Mouse (Mus musculus) heart, embryonic 13.5 days (tissue): ENCODE results near the gene Drg1. TPM values are rescaled to one million over a fixed set of nuclear protein-coding genes. Genes with fewer than 3 reads are reported as not detected.
A peak's percentile ranks its signal among the peaks of the same experiment; 100 is the strongest.
"Not testable (repeated sequence)": the region's sequence is repeated elsewhere in the genome, so short reads cannot be mapped to it uniquely, and the experiment has no call there.

ENCODE experiments used
- ATAC-seq: fragments of 200-750 bp; cut with Nextera tagmentation; 2 replicates; pipeline ENCODE4 v1.8.0; 2017; ENCODE audit warnings: moderate TSS enrichment; ENCODE audit not compliant: insufficient number of reproducible peaks, low FRiP score, low TSS enrichment; ENCODE audit errors: extremely low read depth
- H3K27ac ChIP-seq: fragments of 300-500 bp; sonication (generic); replicated peaks from 2 replicates; pipeline ENCODE4 v1.5.1; 2015; ENCODE audit warnings: moderate library complexity, mild to moderate bottlenecking, inconsistent platforms
- H3K27me3 ChIP-seq: fragments of 300-500 bp; sonication (generic); replicated peaks from 2 replicates; pipeline ENCODE4 v1.6.1; 2015; ENCODE audit warnings: mild to moderate bottlenecking, inconsistent platforms
- H3K36me3 ChIP-seq: fragments of 300-500 bp; sonication (generic); 2 replicates; pipeline ENCODE4 v1.6.1; 2015; ENCODE audit warnings: mild to moderate bottlenecking, inconsistent platforms
- H3K4me1 ChIP-seq: fragments of 300-500 bp; sonication (generic); 2 replicates; pipeline ENCODE4 v1.6.1; 2015; ENCODE audit warnings: inconsistent platforms
- H3K4me2 ChIP-seq: fragments of 300-500 bp; sonication (generic); 2 replicates; pipeline ENCODE4 v1.6.1; 2015; ENCODE audit warnings: inconsistent platforms, mild to moderate bottlenecking, moderate library complexity
- H3K4me3 ChIP-seq: fragments of 300-500 bp; sonication (generic); 2 replicates; pipeline ENCODE4 v1.5.1; 2015; ENCODE audit warnings: moderate library complexity, mild to moderate bottlenecking, inconsistent platforms
- H3K9ac ChIP-seq: fragments of 300-500 bp; sonication (generic); 2 replicates; pipeline ENCODE4 v1.6.1; 2015; ENCODE audit warnings: inconsistent platforms, mild to moderate bottlenecking, moderate library complexity
- H3K9me3 ChIP-seq: fragments of 300-500 bp; sonication (generic); 2 replicates; pipeline ENCODE4 v1.6.1; 2016; ENCODE audit warnings: inconsistent platforms
- WGBS: fragments of 180-500 bp; shearing (Covaris S2); methylation state at CpG from one replicate; pipeline ENCODE4 v1.1.7; 2015; ENCODE audit warnings: mixed read lengths; 5-methylcytosine and 5-hydroxymethylcytosine counted together
- polyA plus RNA-seq: library from polyadenylated mRNA; unstranded; fragments of >200 nt; fragmentation: Nextera tagmentation; extraction: Ambion mirVana; gene quantifications from 2 replicates; pipeline ENCODE4 v1.2.1, GENCODE M21; 2015

Gene Drg1
- polyA plus RNA-seq, 1 experiment from 2014 or later: 159 TPM

DNA sequence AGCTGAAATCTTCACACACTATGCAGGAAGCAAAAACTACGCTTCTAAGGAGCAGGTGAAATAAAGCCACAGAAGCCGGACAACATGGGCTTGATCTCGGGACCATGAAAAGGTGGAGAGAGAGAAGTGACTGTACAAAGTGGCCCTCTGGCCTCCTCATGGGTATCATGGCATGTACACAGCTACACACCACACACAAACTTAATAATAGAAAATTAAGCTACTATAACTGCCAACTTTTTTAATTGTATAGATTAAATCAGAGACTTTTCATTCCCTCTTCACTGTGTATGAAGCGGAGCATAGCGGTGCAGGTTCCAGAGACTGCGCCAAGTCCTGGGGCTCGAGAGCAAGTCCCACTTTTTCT, 86.5 kb downstream of the Drg1 start:
- H3K27me3 ChIP-seq, H3K9ac ChIP-seq, H3K4me3 ChIP-seq, H3K4me2 ChIP-seq, ATAC-seq, H3K4me1 ChIP-seq, H3K27ac ChIP-seq: not testable (repeated sequence)
- 76% methylated on average over 7 of the region's 7 CpGs for WGBS
- Histone ChIP-seq H3K36me3 (peaks cover 10% of the 10 kb centered on the region), H3K9me3 (peaks cover 11% of the 10 kb centered on the region)

DNA sequence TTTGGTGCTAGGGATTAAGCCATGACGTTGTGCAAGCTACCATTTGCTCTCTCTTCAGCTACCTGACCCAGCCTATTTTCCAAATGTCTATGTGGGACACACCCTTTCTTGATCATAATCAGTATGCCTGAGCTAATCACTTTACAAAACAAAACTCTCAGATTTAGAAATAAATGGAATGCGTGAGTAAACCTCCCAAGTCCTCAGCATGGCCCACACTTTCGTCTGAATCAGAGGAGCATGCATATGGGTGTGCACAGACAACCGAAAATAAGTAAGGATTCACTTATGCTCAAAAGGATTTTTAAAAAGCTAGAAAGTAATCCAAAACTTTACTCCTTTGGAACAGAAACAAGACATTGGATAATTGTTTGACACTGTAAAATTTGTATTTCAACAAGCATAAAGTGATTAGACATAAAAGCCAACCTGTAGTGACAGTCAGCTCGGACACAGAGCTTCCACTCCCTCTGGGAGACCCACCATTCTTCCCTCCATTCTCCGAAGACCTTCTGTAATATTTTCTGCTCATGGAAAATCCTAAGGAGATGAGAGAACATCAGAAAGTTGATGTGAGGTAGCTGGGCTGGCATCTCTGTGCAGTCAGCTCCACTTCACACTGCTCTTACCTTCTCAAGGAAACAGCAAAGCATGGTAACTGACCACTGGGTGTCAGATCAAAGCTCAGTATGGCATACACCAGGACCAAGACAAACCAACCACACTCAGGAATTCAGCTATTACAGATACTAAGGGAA, 87.1 kb downstream of the Drg1 start:
- H3K9ac ChIP-seq, ATAC-seq, H3K4me2 ChIP-seq, H3K27me3 ChIP-seq, H3K4me3 ChIP-seq, H3K27ac ChIP-seq, H3K4me1 ChIP-seq: not testable (repeated sequence)
- Histone ChIP-seq H3K9me3 (peaks cover 11% of the 10 kb centered on the region), H3K36me3 (peaks cover 10% of the 10 kb centered on the region)
- 77% methylated on average over 6 of the region's 6 CpGs for WGBS

DNA sequence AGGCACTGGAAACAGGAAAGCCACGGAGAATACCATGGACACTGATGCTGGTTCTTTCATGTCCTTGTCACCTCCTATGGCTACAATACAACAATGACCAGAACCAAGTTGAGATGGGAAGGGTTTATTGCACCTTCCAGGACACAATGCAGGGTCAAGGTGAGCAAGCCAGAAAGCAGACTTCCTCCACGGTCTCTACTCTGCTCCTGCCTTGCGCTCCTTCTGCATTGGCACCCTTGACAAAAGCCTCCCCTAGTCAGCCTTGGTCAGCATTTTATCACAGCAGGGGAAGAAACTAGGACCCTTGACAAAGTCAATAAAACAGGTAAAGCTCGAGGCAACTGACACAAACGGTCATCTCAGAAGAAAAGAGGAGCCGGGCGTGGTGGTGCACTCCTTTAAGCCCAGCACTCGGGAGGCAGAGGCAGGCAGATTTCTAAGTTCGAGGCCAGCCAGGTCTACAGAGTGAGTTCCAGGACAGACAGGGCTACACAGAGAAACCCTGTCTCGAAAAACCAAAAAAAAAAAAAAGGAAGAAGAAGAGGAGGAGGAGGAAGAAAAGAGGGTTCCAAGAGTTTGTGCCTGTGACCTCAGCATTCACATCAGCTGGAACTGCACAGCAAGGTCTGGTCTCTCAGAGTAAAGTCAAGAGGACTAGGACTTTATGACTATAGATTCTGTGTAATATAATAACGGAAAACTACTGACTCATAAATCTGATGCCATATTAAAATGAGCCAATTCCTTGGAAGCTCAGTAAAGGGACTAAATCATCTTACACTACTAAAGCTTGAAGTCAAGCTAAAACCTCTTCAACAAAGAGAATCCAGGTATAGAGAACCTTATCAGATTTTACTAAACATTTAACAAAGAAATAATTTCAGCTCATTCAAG, 92.5 kb downstream of the Drg1 start:
- H3K9ac ChIP-seq: not testable (repeated sequence)
- WGBS: 80% methylated on average over 11 of the region's 11 CpGs

DNA sequence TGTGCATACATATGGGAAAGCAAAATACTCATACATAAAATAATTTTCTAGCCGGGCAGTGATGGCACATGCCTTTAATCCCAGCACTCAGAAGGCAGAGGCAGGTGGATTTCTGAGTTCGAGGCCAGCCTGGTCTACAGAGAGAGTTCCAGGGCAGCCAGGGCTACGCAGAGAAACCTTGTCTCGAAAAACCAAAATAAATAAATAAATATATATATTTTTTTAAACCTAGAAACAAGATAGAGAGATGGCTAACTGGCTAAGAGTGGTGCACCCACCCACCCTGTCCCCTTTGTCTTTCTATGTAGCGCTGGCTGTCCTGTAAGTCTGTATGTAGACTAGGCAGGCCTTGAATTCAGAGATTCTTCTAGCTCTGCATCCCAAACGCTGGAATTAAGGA, 93.7 kb downstream of the Drg1 start:
- H3K9ac ChIP-seq, H3K4me2 ChIP-seq, H3K27ac ChIP-seq, H3K27me3 ChIP-seq, H3K4me3 ChIP-seq, H3K4me1 ChIP-seq, H3K36me3 ChIP-seq, ATAC-seq: not testable (repeated sequence)
- peaks cover 20% of the 10 kb centered on the region for H3K9me3 ChIP-seq
- 45% methylated on average over 4 of the region's 6 CpGs for WGBS

More for the DNA sequence above, 92.5 kb downstream of the Drg1 start:
- H3K4me1 ChIP-seq, H3K36me3 ChIP-seq, H3K27me3 ChIP-seq, H3K4me3 ChIP-seq, H3K27ac ChIP-seq, H3K4me2 ChIP-seq: not testable (repeated sequence)
- ATAC-seq: peak; percentile 35
- peaks cover 15% of the 10 kb centered on the region for H3K9me3 ChIP-seq

DNA sequence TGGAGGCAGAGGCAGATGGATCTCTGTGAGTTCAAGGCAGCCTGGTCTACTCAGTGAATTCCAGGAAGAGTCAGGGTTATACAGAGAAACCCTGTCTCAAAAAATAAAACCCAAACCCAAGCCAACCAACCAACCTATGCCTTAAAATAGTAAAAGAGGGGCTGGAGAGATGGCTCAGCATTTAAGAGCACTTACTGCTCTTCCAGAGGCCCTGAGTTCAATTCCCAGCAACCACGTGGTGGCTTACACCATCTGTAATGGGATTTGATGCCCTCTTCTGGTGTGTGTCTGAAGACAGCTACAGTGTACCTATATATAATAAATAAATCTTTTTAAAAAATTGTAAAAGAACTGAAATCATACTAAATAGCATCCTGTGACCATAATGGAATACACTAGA, 94.3 kb downstream of the Drg1 start:
- not testable (repeated sequence) for ATAC-seq, H3K27ac ChIP-seq, H3K27me3 ChIP-seq, H3K4me2 ChIP-seq, H3K4me3 ChIP-seq, H3K4me1 ChIP-seq, H3K36me3 ChIP-seq, H3K9ac ChIP-seq
- H3K9me3 ChIP-seq: peaks cover 20% of the 10 kb centered on the region
- 58% methylated on average over 1 of the region's 1 CpGs for WGBS

DNA sequence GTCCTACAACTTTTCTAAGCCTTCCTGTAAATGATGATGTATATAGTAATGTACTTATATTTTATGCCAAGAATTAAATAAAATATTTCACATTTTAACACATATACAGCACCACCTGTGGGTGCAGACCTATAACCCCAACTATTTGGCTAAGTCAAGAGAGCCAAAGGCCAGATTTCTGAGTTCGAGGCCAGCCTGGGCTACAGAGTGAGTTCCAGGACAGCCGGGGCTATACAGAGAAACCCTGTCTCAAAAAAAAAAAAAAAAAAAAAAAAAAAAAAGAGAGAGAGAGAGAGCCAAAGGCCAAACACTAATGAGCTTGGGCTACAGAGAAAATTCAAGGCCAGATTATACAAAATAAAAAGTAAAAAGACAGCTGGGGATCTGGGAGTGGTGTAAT, 97.2 kb downstream of the Drg1 start:
- not testable (repeated sequence) for H3K36me3 ChIP-seq, H3K27ac ChIP-seq, H3K4me1 ChIP-seq, H3K4me3 ChIP-seq, H3K4me2 ChIP-seq, H3K27me3 ChIP-seq, H3K9ac ChIP-seq
- ATAC-seq: peak; percentile 29; the same call in 1 of the 2 replicates
- WGBS: 63% methylated on average over 2 of the region's 2 CpGs
- peaks cover 27% of the 10 kb centered on the region for H3K9me3 ChIP-seq

DNA sequence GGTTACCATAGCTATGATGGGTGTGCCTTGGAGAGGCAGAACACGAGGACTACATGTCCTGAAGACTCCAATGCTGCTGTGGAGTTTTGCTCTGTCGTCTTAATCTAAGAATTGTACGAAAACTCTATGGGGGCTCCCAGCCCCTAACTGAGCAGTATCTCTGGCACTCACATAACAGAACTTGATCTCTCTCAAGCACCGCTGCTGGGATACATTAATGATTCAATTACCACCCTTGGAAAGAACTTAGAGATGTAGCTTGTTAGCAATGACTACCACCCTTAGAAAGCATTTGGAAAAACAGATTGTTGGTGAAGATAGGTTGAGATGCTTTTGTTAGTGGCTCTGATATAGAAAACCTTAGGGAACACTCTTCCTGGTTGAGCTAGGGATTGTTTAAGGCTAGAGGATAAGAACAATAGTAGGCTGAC, 98.6 kb downstream of the Drg1 start:
- H3K27me3 ChIP-seq, ATAC-seq, H3K36me3 ChIP-seq, H3K4me2 ChIP-seq, H3K4me1 ChIP-seq, H3K27ac ChIP-seq, H3K9ac ChIP-seq, H3K4me3 ChIP-seq: not testable (repeated sequence)
- H3K9me3 ChIP-seq: peaks cover 23% of the 10 kb centered on the region
- WGBS: 64% methylated on average over 4 of the region's 4 CpGs

DNA sequence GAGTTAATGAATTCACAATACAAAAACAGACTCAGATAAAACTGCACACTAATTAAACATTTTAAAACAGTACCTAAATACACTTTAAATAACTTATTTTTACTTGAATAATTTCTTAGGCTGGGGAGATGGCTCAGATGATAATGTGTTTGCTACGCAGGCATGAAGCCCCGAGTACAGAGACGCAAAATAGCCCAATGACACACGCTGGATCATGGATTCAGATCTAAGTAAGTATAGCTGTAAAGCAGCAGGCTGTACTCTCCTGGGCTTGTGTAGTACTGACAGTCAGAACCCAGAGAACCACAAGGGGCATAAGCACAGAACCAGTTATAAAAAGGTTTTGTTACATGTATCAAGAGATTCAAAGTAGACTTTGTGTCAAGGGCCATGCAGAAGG, 99.1 kb downstream of the Drg1 start:
- not testable (repeated sequence) for H3K27me3 ChIP-seq, H3K4me1 ChIP-seq, H3K4me2 ChIP-seq, H3K9ac ChIP-seq, H3K4me3 ChIP-seq, ATAC-seq, H3K36me3 ChIP-seq, H3K27ac ChIP-seq
- H3K9me3 ChIP-seq: peaks cover 28% of the 10 kb centered on the region
- WGBS: 85% methylated on average over 4 of the region's 4 CpGs

DNA sequence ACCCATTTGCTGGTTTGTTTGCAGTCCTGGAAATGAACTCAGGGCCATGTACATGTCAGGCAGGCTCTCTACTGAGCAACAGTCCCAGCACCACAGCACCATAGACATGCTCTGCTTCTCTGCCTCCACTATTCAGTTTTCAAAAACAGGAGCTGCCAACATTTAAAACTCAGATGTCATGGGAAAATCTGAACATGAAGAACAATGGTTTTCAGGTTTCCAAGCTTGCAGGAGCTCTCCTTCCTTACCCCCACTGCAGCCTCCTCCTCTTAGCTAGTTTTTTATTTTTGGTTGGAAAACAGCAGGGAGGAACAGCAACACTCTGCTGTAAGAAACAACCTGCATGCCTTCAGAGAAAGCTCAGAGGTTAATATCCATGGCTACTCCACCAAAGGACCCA, 99.9 kb downstream of the Drg1 start:
- not testable (repeated sequence) for H3K4me1 ChIP-seq, H3K4me2 ChIP-seq

DNA sequence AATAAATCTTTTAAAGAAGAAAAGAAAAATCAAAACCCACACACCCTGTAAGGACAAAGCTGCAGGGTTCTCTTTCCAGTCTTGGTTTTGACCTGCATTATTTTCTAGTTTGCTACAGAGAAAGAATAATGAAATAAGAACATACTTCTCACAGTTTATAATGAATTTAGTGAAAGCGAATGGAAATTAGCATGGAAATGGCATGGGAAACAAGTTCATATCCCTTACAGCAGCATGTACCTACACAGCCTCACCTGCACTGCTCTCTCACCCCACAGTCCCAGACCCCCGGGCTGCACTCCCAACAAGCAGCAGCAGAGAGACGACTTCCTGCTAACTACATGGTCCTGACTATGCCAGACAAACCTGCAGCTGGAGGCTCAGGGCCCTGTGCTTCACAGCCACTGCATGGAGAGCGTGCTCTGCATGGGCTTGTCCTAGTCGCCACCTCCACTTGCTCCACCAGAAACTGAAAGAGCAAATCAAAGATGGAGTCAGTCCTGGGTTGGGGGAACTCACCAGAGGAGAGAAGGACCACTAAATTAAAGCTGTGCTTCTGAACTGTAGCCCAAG, 100.9 kb downstream of the Drg1 start:
- not testable (repeated sequence) for H3K9ac ChIP-seq, H3K4me2 ChIP-seq, H3K36me3 ChIP-seq, H3K4me1 ChIP-seq, H3K27ac ChIP-seq, H3K4me3 ChIP-seq, H3K27me3 ChIP-seq
- peak; percentile 12 for ATAC-seq
- 76% methylated on average over 3 of the region's 5 CpGs for WGBS
- peaks cover 26% of the 10 kb centered on the region for H3K9me3 ChIP-seq

More for the DNA sequence above, 99.9 kb downstream of the Drg1 start:
- not testable (repeated sequence) for H3K4me3 ChIP-seq, H3K9ac ChIP-seq, H3K27me3 ChIP-seq, ATAC-seq, H3K36me3 ChIP-seq, H3K27ac ChIP-seq
- peaks cover 25% of the 10 kb centered on the region for H3K9me3 ChIP-seq

DNA sequence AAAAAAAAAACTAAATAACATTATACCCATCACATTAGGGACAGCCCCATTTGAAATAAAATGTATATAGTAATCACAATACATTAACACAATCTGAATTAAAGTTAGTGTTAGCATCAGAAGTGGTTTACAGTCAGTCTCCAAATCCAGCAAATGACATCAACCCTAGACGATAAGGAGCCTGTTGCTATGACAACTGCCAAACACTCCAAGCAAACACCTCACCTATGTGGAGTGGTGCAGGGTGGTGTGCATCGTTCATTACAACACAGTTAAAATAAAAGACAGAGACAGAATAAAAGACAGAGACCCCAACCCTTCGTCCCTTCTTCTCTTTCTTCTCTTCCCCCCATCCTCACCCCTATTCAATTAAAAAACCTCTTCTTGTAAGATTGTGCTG, 102.6 kb downstream of the Drg1 start:
- H3K27me3 ChIP-seq, H3K9ac ChIP-seq, H3K4me2 ChIP-seq, H3K4me3 ChIP-seq, H3K36me3 ChIP-seq, ATAC-seq, H3K4me1 ChIP-seq, H3K27ac ChIP-seq: not testable (repeated sequence)
- WGBS: 40% methylated on average over 3 of the region's 3 CpGs
- H3K9me3 ChIP-seq: peaks cover 26% of the 10 kb centered on the region
